Mouse (Mus musculus): ENCODE results near the gene Shisa8. TPM values are rescaled to one million over a fixed set of nuclear protein-coding genes. Genes with fewer than 3 reads are reported as not detected.

Gene Shisa8
- polyA plus RNA-seq, 1 experiment from 2014 or later: 4.2 TPM

DNA sequence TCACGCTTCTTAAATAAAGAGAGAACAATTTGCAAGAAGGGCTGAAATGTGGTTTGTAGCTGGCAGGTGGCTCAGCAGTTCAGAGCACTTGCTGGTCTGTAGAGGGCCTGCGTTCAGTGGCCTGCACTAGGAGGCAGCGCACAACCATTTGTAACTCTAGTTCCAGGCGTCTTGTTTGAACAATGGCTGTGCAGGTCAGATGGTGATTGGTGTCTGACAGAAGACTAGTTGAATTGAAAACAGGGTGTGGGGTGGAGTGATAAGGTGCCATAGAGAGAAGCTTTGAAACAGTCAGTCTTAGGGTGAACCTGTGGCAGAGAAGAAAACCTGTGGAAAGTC is 48.6 kb downstream of the Shisa8 start:
- peaks cover 32% of the 10 kb centered on the region for H3K4me1 ChIP-seq (ENCODE audit: control insufficient read depth, insufficient read depth, low read depth, low read length)
- 0 out of 2 replicates have a peak overlapping the region, but pooled peaks have one; percentile 4 for H3K27ac ChIP-seq (ENCODE audit: low read depth, low read length)
- no peak overlapping the region for H3K4me2 ChIP-seq (ENCODE audit: low read length)
- no peaks in the 10 kb centered on the region for H3K27me3 ChIP-seq (replicated peaks; ENCODE audit: control insufficient read depth, insufficient read depth, low read length)
- no peaks in the 10 kb centered on the region for H3K9me3 ChIP-seq (ENCODE audit: control insufficient read depth, low read length)
- 56% methylated on average over 4 of the region's 4 CpGs for WGBS
- H3K9ac ChIP-seq (ENCODE audit: low read depth, low read length): no peak overlapping the region
- no peaks in the 10 kb centered on the region for H3K36me3 ChIP-seq (ENCODE audit: control insufficient read depth, insufficient read depth, low read length)
- ATAC-seq: no peak; the same call in 1 of the 2 replicates
- no peak overlapping the region for H3K4me3 ChIP-seq (ENCODE audit: low read length)

DNA sequence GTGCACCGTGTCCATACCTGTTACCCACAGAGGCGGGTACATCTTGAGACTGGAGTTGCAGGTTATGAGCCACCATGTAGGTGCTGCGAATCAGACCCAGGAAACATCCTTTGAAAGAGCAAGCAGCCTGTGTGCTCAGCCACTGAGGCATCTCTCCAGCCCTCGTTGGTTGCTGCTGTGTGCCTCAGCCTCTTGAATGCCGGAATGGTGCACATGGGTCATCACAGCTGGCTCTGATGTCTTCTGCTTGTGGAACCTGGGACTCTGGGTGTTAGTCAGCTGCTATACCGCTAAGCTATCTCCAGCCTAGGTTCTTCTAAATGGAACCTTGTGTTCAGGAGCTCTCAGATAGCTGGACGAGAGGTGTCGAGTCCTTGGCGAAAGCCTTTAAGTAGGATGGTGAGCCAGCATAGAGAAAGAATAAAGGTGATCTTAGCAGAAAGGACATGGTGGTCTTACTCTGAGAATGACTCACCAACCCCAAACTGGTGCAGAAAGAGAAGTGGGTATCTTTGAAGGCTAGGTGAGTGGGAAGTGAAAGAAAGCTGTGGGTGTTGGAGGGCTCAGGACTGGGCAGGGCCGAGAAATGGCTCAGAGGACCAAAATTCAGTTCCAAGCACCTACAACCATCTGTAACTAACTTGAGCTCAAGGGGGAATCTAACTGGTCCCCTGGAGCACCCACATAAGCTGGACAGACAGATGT is 49.1 kb downstream of the Shisa8 start:
- Histone ChIP-seq H3K9me3 (ENCODE audit: control insufficient read depth, low read length) (no peaks in the 10 kb centered on the region), H3K27me3 (replicated peaks; ENCODE audit: control insufficient read depth, insufficient read depth, low read length) (no peaks in the 10 kb centered on the region), H3K4me3 (ENCODE audit: low read length) (no peak overlapping the region), H3K4me2 (ENCODE audit: low read length) (no peak overlapping the region), H3K36me3 (ENCODE audit: control insufficient read depth, insufficient read depth, low read length) (no peaks in the 10 kb centered on the region), H3K9ac (ENCODE audit: low read depth, low read length) (no peak overlapping the region), H3K4me1 (ENCODE audit: control insufficient read depth, insufficient read depth, low read depth, low read length) (peaks cover 35% of the 10 kb centered on the region), H3K27ac (ENCODE audit: low read depth, low read length) (0 out of 2 replicates have a peak overlapping the region, but pooled peaks have one; percentile 4)
- 84% methylated on average over 10 of the region's 10 CpGs for WGBS
- no peak for ATAC-seq

DNA sequence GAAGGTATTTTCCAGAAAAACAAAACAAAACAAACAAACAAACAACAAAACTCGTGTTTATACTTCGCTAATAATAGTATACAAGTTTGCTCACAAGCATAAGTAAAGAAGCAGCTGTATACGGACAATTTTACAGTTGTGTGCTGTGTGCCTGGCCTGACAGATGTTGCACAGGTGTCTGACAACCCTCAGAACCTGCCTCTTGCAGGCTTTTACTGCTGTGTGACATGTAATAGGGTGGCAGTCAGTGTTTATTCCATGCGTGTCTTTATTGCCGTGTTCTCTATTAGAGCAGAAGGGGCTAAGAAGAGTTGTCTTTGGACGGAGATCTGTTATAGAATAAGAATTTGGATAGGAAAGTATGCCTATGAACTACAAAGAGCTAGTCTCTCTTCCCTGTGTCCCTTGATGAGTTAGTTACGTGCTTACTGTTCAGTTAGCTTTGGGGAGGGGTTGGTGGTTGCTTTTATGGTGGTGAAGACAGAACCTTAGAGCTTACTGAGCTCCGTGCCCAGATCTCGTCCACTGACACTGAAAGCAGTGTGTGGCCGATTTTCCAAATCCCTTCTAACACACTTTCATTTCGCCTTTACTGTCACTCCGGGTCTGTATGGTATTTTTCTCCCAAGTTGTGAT is 50.5 kb downstream of the Shisa8 start:
- Histone ChIP-seq H3K4me2 (ENCODE audit: low read length) (no peak overlapping the region), H3K4me3 (ENCODE audit: low read length) (no peak overlapping the region), H3K9ac (ENCODE audit: low read depth, low read length) (no peak overlapping the region), H3K36me3 (ENCODE audit: control insufficient read depth, insufficient read depth, low read length) (no peaks in the 10 kb centered on the region), H3K4me1 (ENCODE audit: control insufficient read depth, insufficient read depth, low read depth, low read length) (peaks cover 39% of the 10 kb centered on the region), H3K27me3 (replicated peaks; ENCODE audit: control insufficient read depth, insufficient read depth, low read length) (no peaks in the 10 kb centered on the region), H3K9me3 (ENCODE audit: control insufficient read depth, low read length) (no peaks in the 10 kb centered on the region), H3K27ac (ENCODE audit: low read depth, low read length) (no peak overlapping the region)
- WGBS: 87% methylated on average over 12 of the region's 12 CpGs
- ATAC-seq: no peak

DNA sequence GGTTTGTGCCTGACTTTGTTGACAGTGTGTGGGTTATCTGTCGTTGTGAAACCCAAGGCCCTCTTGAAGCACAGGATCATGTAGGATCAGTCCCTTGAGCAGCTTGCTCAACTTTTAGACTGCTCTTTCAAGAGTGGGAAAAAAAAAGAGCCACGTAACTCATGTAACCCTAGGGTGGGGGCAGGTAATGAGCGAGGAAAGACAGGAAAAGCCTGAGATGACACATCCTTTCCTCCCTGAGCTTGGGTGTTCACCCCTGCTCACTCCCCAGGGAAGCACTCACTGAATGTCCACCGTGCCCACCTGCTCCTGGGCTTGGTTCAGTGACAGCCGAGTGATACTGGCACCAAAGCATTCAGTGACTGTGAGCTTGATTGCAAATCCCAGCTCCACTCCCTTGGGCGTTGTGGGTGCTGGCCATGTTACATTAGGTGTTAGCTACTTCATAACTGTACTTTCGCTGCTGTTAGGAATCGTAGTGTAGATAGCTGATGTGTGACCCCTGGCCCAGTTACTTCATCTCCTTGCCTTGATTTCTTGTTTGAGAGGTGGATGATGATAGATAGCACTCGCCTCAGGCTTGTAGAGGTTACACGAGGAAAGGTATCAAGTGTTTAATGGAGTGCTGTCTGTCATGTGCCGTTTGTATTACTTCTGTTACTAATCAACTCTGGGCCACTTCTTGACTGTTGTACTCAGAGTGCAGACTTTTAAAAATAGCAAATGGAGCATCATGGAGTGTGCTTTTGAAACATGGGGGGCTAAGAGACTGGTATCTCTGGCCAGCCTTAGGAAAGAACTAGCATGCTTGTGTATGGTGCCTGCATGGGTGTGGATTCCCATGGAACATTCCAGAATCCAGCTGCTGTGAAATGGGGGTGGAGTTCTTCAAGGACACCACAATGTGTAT is 51.6 kb downstream of the Shisa8 start:
- Histone ChIP-seq H3K27ac (ENCODE audit: low read depth, low read length) (no peak overlapping the region), H3K4me3 (ENCODE audit: low read length) (no peak overlapping the region), H3K4me1 (ENCODE audit: control insufficient read depth, insufficient read depth, low read depth, low read length) (peaks cover 28% of the 10 kb centered on the region), H3K36me3 (ENCODE audit: control insufficient read depth, insufficient read depth, low read length) (no peaks in the 10 kb centered on the region), H3K9me3 (ENCODE audit: control insufficient read depth, low read length) (no peaks in the 10 kb centered on the region), H3K9ac (ENCODE audit: low read depth, low read length) (no peak overlapping the region), H3K27me3 (replicated peaks; ENCODE audit: control insufficient read depth, insufficient read depth, low read length) (no peaks in the 10 kb centered on the region), H3K4me2 (ENCODE audit: low read length) (no peak overlapping the region)
- WGBS: 84% methylated on average over 11 of the region's 11 CpGs
- ATAC-seq: no peak

DNA sequence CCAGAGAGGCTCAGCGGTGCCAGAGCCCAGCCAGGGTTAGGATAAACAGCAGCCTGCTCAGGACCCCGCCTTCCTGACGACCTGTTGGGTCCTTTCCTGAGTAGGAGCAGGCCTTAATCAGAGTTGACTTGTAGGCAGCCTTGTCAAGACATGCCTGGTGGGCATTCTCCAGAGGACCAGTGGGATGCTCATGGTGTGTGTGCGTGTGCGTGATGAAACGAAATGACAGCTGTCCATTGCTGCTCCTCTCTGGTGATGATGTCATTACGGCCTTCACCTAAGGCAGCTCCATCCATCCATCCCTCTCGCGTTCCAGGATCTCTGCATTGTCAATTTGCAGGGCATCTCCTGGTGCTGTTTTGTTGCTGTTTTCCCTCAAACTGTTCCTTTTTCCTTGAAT is 53.1 kb downstream of the Shisa8 start:
- ATAC-seq: no peak
- H3K4me1 ChIP-seq (ENCODE audit: control insufficient read depth, insufficient read depth, low read depth, low read length): peaks cover 23% of the 10 kb centered on the region
- no peak overlapping the region for H3K4me3 ChIP-seq (ENCODE audit: low read length)
- H3K27me3 ChIP-seq (replicated peaks; ENCODE audit: control insufficient read depth, insufficient read depth, low read length): no peaks in the 10 kb centered on the region
- no peak overlapping the region for H3K4me2 ChIP-seq (ENCODE audit: low read length)
- WGBS: 84% methylated on average over 9 of the region's 9 CpGs
- H3K27ac ChIP-seq (ENCODE audit: low read depth, low read length): no peak overlapping the region
- no peaks in the 10 kb centered on the region for H3K36me3 ChIP-seq (ENCODE audit: control insufficient read depth, insufficient read depth, low read length)
- H3K9me3 ChIP-seq (ENCODE audit: control insufficient read depth, low read length): no peaks in the 10 kb centered on the region
- H3K9ac ChIP-seq (ENCODE audit: low read depth, low read length): no peak overlapping the region

DNA sequence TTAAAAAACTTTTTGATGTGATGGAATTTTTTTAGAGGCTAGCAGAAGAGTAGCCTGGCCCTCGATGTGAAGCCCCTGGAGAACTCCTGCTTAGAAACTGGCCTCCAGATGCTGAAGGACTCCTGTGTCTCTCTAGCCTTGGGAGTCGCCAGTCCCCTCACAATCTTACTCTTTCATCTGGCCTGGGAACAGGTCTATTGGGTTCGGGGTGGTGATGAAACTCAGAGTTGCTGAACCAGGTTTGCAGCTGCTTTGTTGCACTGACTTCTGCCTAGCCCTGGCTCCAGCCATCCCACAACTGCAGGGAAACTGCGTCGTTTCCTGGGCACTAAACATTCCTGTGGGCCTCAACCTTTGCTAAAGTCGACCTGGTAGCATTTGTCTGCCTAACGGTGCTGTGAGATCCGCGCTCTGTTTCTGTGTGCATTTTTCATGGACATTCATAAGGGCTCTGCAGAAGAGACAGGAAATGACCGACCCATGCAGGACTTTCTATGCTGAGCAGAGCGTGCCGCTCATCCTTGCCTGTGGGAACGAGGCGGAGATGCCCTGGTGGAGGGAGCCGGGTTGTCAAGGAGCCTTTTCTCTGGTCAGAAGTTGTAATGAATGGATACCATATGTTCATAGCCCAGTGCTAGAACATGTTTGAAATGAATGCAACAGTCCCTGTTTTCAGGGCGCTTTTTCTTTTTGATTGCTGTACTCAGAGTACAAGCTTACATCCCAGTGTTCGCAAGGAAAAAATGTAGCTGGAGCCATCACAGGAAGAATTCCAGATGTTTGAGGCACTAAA is 54.2 kb downstream of the Shisa8 start:
- no peak overlapping the region for H3K4me2 ChIP-seq (ENCODE audit: low read length)
- no peak overlapping the region for H3K27ac ChIP-seq (ENCODE audit: low read depth, low read length)
- no peaks in the 10 kb centered on the region for H3K9me3 ChIP-seq (ENCODE audit: control insufficient read depth, low read length)
- peaks cover 15% of the 10 kb centered on the region for H3K4me1 ChIP-seq (ENCODE audit: control insufficient read depth, insufficient read depth, low read depth, low read length)
- no peaks in the 10 kb centered on the region for H3K36me3 ChIP-seq (ENCODE audit: control insufficient read depth, insufficient read depth, low read length)
- H3K9ac ChIP-seq (ENCODE audit: low read depth, low read length): no peak overlapping the region
- no peak for ATAC-seq
- 63% methylated on average over 17 of the region's 17 CpGs for WGBS
- H3K27me3 ChIP-seq (replicated peaks; ENCODE audit: control insufficient read depth, insufficient read depth, low read length): no peaks in the 10 kb centered on the region
- H3K4me3 ChIP-seq (ENCODE audit: low read length): no peak overlapping the region

DNA sequence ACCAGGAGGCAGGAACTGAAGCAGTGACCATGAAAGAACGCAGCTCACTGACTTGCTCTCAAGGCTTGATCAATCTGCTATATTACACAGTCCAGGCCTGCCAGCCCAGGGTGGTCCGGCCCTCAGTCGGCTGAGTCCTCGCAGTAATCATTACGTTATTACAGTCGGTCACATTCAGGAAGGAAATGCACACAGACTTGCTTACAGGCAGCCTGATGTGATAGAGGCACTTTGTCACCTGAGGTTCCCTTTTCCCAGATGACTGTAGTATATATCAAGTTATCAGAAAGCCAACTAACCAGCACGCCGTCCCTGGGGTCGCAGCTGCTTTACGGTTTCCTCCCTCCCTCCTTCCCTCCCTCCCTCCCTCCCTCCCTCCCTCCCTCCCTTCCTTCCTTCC is 55.7 kb downstream of the Shisa8 start:
- Histone ChIP-seq H3K27me3 (replicated peaks; ENCODE audit: control insufficient read depth, insufficient read depth, low read length) (no peaks in the 10 kb centered on the region), H3K9ac (ENCODE audit: low read depth, low read length) (no peak overlapping the region), H3K9me3 (ENCODE audit: control insufficient read depth, low read length) (no peaks in the 10 kb centered on the region), H3K27ac (ENCODE audit: low read depth, low read length) (no peak overlapping the region), H3K4me2 (ENCODE audit: low read length) (no peak overlapping the region), H3K4me3 (ENCODE audit: low read length) (no peak overlapping the region), H3K4me1 (ENCODE audit: control insufficient read depth, insufficient read depth, low read depth, low read length) (peaks cover 15% of the 10 kb centered on the region), H3K36me3 (ENCODE audit: control insufficient read depth, insufficient read depth, low read length) (no peaks in the 10 kb centered on the region)
- ATAC-seq: no peak
- WGBS: 79% methylated on average over 10 of the region's 10 CpGs

DNA sequence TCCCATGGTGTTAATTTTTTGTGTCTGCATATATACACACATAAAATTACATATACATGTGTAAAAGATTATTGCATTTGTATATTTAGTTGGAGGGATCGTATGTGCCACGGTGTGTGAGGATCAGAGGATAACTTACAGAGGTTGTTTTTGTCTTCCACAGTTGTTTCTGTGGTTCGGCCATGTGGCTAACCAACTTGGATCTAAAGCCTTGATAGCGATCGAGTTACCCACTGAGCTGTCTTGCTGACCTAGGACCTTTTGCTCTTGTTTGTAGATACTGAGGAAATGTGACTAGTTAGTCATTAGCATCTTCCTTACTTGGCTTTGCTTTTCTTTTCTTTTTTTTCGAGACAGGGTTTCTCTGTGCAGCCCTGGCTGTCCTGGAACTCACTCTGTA is 56.3 kb downstream of the Shisa8 start:
- H3K27ac ChIP-seq (ENCODE audit: low read depth, low read length): no peak overlapping the region
- H3K36me3 ChIP-seq (ENCODE audit: control insufficient read depth, insufficient read depth, low read length): no peaks in the 10 kb centered on the region
- H3K4me2 ChIP-seq (ENCODE audit: low read length): no peak overlapping the region
- no peak overlapping the region for H3K4me3 ChIP-seq (ENCODE audit: low read length)
- H3K9me3 ChIP-seq (ENCODE audit: control insufficient read depth, low read length): no peaks in the 10 kb centered on the region
- H3K4me1 ChIP-seq (ENCODE audit: control insufficient read depth, insufficient read depth, low read depth, low read length): peaks cover 14% of the 10 kb centered on the region
- WGBS: 93% methylated on average over 6 of the region's 6 CpGs
- no peak overlapping the region for H3K9ac ChIP-seq (ENCODE audit: low read depth, low read length)
- H3K27me3 ChIP-seq (replicated peaks; ENCODE audit: control insufficient read depth, insufficient read depth, low read length): no peaks in the 10 kb centered on the region
- no peak for ATAC-seq

Measured in hindbrain, embryonic 16.5 days (tissue).